Mouse (Mus musculus) liver, adult 2 months (tissue): Measurements from ENCODE around the gene Trnt1.

Experiments used
- CTCF ChIP-seq: fragments of 200-500 bp; IDR thresholded peaks from 2 replicates; pipeline ENCODE4 v1.5.1; 2011; ENCODE audit warnings: low read depth, low read length, control low read depth
- POLR2A ChIP-seq: fragments of 200-500 bp; IDR thresholded peaks from 2 replicates; pipeline ENCODE4 v1.6.1; 2011; ENCODE audit warnings: low read length, control low read depth; ENCODE audit not compliant: insufficient read depth; ENCODE audit errors: extremely low read depth

DNA sequence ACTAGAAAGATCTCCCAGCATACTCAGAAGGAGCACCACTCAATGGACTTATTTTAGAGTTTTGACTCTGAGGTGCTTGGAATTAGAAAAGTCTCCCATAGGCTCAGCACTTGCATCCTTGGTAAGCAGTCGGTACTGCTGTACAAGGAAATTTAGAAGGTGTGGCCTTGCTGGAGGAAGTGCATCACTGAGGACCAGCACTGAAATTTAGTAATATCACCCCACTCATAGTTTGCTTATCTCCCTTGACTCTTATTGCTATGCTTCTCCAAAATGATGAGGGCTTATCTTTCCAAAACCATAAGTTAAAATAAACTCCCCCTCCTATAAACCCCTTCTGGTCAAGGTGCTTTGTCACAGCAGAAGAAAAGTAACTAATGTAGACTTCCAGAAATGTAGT is 7.4 kb upstream of the Trnt1 start:
- TF ChIP-seq CTCF = no peak
- no peak for TF ChIP-seq POLR2A
